ENCODE assay signal across 14 mouse cellular contexts in the genomic region with DNA sequence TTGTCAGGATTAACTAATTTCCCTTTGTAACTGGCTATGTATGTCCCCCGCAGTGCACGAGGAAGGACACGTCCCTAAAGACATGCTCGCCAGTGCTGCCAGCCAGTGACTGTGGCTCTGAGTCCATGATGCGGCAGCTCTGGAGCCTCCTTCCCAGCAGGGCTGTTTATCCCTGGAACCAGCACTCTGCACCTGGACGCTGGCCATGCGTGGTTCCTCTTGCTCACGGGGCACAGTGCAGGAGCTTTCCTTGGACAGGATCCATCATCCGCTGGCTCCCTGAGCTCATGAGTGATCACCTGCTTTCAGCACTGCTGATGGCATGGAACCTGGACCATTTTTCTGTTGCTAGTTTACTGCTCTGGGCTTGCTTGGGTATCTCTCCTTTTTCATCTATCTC. TPM values are rescaled to one million over a fixed set of nuclear protein-coding genes. Genes with fewer than 3 reads are reported as not detected.
A peak's percentile ranks its signal among the peaks of the same experiment; 100 is the strongest.
DNase-seq lines count a peak whose midpoint lies in the region; ATAC-seq and TF ChIP-seq lines count a peak whose summit lies in the region.
"Had no signal": no experiment of that assay in that cellular context is flagged by ENCODE, and none has a peak within 500 bp of the region (broad histone marks: within the 10 kb centered on the region; RNA-seq: fewer than 3 reads in every experiment).

No protein-coding gene starts in this region.

- H3K4me1 ChIP-seq in kidney, embryonic 15.5 days = no peaks in the 10 kb centered on the region
- peaks cover 5% of the 10 kb centered on the region; the same call in 1 of the 2 replicates for H3K4me1 ChIP-seq in midbrain, postnatal 0 days (ENCODE audit: insufficient read depth, low read length)
- H3K4me1 ChIP-seq in midbrain, embryonic 13.5 days (replicated peaks) = peaks cover 6% of the 10 kb centered on the region
- H3K4me1 ChIP-seq: heart, embryonic 10.5 days; lung, embryonic 15.5 days; midbrain, embryonic 10.5 days; stomach, embryonic 15.5 days had no signal

- no peak overlapping the region for H3K9ac ChIP-seq in kidney, embryonic 15.5 days
- no peak overlapping the region for H3K9ac ChIP-seq in midbrain, postnatal 0 days (replicated peaks; ENCODE audit: low read length, poor library complexity, severe bottlenecking)
- H3K9ac ChIP-seq in midbrain, embryonic 13.5 days (replicated peaks) = no peak overlapping the region
- H3K9ac ChIP-seq: lung, embryonic 15.5 days; stomach, embryonic 15.5 days had no signal

- H3K36me3 ChIP-seq in kidney, embryonic 15.5 days = no peaks in the 10 kb centered on the region
- H3K36me3 ChIP-seq in midbrain, postnatal 0 days (ENCODE audit: insufficient read depth, low read length) = no peaks in the 10 kb centered on the region
- H3K36me3 ChIP-seq in midbrain, embryonic 13.5 days = no peaks in the 10 kb centered on the region
- H3K36me3 ChIP-seq: heart, embryonic 10.5 days; lung, embryonic 15.5 days; midbrain, embryonic 10.5 days; stomach, embryonic 15.5 days had no signal

- H3K27ac ChIP-seq in kidney, embryonic 15.5 days = no peak overlapping the region
- H3K27ac ChIP-seq in midbrain, postnatal 0 days (ENCODE audit: low read depth, low read length) = no peak overlapping the region
- no peak overlapping the region; the same call in 1 of the 2 replicates for H3K27ac ChIP-seq in midbrain, embryonic 13.5 days
- H3K27ac ChIP-seq: heart, embryonic 10.5 days; lung, embryonic 15.5 days; midbrain, embryonic 10.5 days; stomach, embryonic 15.5 days had no signal

- no peaks in the 10 kb centered on the region for H3K27me3 ChIP-seq in kidney, embryonic 15.5 days
- H3K27me3 ChIP-seq in midbrain, postnatal 0 days (ENCODE audit: insufficient read depth, low read length) = no peaks in the 10 kb centered on the region
- no peaks in the 10 kb centered on the region for H3K27me3 ChIP-seq in midbrain, embryonic 13.5 days
- H3K27me3 ChIP-seq: lung, embryonic 15.5 days; stomach, embryonic 15.5 days had no signal

- no peak overlapping the region for H3K4me3 ChIP-seq in kidney, embryonic 15.5 days (replicated peaks)
- no peak overlapping the region for H3K4me3 ChIP-seq in midbrain, postnatal 0 days (ENCODE audit: low read depth, low read length)
- H3K4me3 ChIP-seq in midbrain, embryonic 13.5 days (replicated peaks) = no peak overlapping the region
- H3K4me3 ChIP-seq: heart, embryonic 10.5 days; lung, embryonic 15.5 days; midbrain, embryonic 10.5 days; stomach, embryonic 15.5 days had no signal

- peak; percentile 22 for DNase-seq in kidney, adult 11 months
- peak; percentile 50 for DNase-seq in midbrain, postnatal 0 days (ENCODE audit: low spot score)
- DNase-seq in cerebellum, adult 9-10 months = peak; percentile 96
- no peak for DNase-seq in urinary bladder, adult 2 months (ENCODE audit: low spot score)
- no peak for DNase-seq in gastrocnemius, postnatal 25 days
- DNase-seq: adrenal gland, postnatal 10 days; thymus, postnatal 25 days had no signal

- no peak overlapping the region for H3K4me2 ChIP-seq in kidney, embryonic 15.5 days
- H3K4me2 ChIP-seq in midbrain, postnatal 0 days (ENCODE audit: low read depth, low read length, poor library complexity, severe bottlenecking) = no peak overlapping the region
- H3K4me2 ChIP-seq in midbrain, embryonic 13.5 days (replicated peaks) = no peak overlapping the region
- H3K4me2 ChIP-seq: lung, embryonic 15.5 days; stomach, embryonic 15.5 days had no signal

- 68% methylated on average over 9 of the region's 9 CpGs for WGBS in kidney, embryonic 15.5 days
- WGBS in midbrain, postnatal 0 days = 35% methylated on average over 9 of the region's 9 CpGs
- 52% methylated on average over 9 of the region's 9 CpGs for WGBS in midbrain, embryonic 13.5 days

- H3K9me3 ChIP-seq in kidney, embryonic 15.5 days (replicated peaks) = no peaks in the 10 kb centered on the region
- no peaks in the 10 kb centered on the region for H3K9me3 ChIP-seq in midbrain, postnatal 0 days (ENCODE audit: low read length)
- peaks cover 3% of the 10 kb centered on the region; the same call in 1 of the 2 replicates for H3K9me3 ChIP-seq in midbrain, embryonic 13.5 days
- H3K9me3 ChIP-seq: heart, embryonic 10.5 days; lung, embryonic 15.5 days; midbrain, embryonic 10.5 days; stomach, embryonic 15.5 days had no signal

- no peak for TF ChIP-seq CTCF in midbrain, postnatal 0 days (IDR thresholded peaks at IDR 0.05)

- ATAC-seq in kidney, embryonic 15.5 days (replicated peaks; ENCODE audit: low FRiP score) = no peak
- no peak for ATAC-seq in midbrain, postnatal 0 days (ENCODE audit: low FRiP score)
- no peak for ATAC-seq in midbrain, embryonic 13.5 days

RNA-seq across cellular contexts. Expression of a gene that starts 10.8 kb away (rescaled TPM):
- polyA plus RNA-seq in kidney, embryonic 15.5 days (2015; fragmentation: Nextera tagmentation; extraction: Ambion mirVana) = not detected in 2 replicates
- 12.9 and 14.7 TPM in 2 replicates for total RNA-seq in midbrain, postnatal 0 days (2014; rRNA removed)
- 2.2 and 3.2 TPM in 2 replicates for polyA plus RNA-seq in midbrain, postnatal 0 days (2015; fragmentation: Nextera tagmentation; extraction: Ambion mirVana)
- polyA plus RNA-seq in midbrain, embryonic 13.5 days (2015; fragmentation: Nextera tagmentation; extraction: Ambion mirVana) = 2.7 and 2.8 TPM in 2 replicates
- not detected in 2 replicates for polyA plus RNA-seq in urinary bladder, adult 2 months (2012; rRNA removed)
- not detected for total RNA-seq in gastrocnemius, postnatal 25 days (2021)
- polyA plus RNA-seq: embryonic facial prominence, embryonic 14.5 days; lung, embryonic 15.5 days had no signal

Comparison
In these comparisons a context has a peak if more than half of its experiments do, and no peak if none do; other contexts are left out.
1. DNase-seq: peak in kidney, adult 11 months (single experiment), midbrain, postnatal 0 days (single experiment) and cerebellum, adult 9-10 months (single experiment); none in urinary bladder, adult 2 months (single experiment) and gastrocnemius, postnatal 25 days (single experiment).